Mouse (Mus musculus): ENCODE results near the gene Vwa3b.
"Not testable (repeated sequence)": the region's sequence is repeated elsewhere in the genome, so short reads cannot be mapped to it uniquely, and the experiment has no call there.

Vwa3b gene

DNA sequence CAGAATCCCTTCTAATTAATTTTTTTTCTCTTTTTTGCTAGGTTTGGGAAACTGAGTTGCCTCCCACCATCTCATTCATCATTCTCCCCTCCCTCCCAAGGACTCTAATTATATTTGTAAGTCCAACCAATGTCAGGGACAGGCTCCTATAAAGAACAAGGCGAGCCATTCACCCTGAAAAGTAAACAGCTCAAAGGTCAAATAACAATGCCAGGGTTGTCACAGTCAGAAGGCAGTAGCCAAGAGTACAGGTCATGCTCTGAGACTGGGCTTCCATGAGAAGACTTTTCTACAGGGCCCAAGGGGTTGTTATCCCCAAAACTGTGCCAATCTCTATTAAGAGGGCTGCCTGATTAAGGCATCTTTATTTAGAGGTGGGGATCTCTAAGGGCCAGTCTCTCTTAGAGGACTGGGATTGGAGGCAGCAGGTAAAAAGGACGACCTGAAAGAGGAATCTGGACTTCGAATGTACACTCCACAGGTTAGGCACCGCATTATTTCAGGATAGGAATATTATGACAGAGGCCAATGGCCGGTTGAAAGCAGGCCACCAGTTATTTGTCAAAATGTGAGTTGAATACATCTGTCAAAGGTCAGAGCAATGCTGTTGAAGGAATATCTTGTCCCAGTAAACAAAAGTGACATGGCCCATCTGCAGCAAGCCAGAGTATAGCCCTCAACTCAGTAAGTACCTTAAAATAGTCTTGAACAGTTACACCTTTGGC, at the start of gene Vwa3b:
Gene Vwa3b (plus strand): TSS at position 635 of the 725 bp plus-strand sequence.
- no peak for DNase-seq (ENCODE audit: low spot score in 2 of 2)

DNA sequence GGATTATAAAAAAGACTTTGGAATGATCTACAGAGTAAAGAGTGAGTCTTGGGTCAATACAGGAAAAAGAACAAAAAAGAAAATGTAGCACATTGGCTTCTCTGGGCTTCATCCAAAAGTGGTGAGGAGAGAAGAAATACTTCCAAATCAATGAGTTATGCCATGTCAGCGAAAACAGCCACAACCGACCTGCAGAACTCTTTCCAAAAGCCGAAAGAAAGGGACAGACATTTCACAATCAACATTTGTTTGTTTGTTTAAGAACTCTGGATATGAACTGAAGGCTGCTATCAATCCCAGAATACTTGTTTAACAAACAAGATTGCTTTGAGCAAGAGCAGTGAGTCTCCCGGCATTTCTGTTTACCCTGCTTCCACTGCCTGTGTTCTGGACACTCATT, 49.6 kb upstream of the Vwa3b start:
- DNase-seq (ENCODE audit: low spot score in 2 of 2): no peak

DNA sequence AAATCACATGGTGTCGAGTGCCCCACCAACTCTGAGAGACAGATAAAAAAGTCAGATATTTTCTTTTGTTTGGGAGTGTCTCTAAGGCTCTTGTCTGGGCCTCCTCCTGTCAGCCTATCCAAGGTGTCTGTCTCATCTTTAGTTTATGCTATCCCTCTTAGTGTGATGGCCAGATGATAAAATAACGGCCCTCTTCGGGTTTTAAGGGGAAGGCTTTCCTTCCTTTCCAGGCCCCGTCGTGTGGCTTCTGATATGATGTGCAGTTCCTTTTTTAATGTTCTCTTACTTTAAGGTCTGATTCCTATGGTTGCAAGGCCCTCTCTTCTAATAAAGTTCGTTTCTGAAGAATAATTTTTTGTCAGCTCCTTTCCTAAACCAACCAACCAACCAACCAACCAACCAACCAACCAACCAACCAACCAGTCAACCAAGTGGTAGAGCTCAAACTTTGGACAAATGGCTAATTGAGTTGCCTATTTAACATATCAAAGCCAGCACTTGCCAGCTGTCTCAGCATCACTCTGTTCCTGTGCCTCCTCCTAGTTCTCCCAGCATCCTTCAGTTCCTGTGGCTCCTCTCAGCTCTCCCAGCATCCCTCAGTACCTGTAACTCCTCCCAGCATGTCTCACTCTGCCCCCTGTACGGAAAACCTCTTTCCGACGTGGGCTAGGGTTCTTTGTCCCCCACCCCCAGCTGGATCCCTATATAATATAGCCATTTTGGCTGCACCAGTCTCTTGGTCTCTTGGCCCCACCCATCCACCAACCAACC, 44.0 kb upstream of the Vwa3b start:
- no peak for DNase-seq (ENCODE audit: low spot score in 2 of 2)

- no peak for DNase-seq (ENCODE audit: low spot score in 2 of 2)
Observed at GRCm38 (mm10) chr1:36983754-36984153, 42.6 kb upstream of the Vwa3b start.

DNA sequence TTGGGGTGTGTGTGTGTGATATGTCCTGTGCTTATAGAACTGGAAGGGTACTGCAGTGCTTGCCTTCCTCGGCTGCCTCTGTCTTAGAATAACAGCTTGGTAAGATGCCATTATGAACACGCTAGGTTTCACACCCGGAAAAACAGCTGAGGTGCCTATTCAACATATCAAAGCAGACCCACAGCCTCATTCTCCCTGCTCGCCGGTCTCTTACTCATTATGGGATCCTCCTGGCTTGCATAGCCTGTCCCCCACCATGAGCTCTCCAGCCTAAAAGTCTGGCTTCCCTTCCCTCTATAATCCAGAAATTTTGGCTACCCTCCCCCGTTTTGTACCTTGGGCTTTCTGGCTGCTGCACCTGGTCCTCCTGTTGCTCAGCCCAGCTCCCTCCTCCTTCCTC, 42.0 kb upstream of the Vwa3b start:
- no peak for DNase-seq (ENCODE audit: low spot score in 2 of 2)

- no peak for DNase-seq (ENCODE audit: low spot score in 2 of 2)
Observed at GRCm38 (mm10) chr1:36985896-36986295, 40.5 kb upstream of the Vwa3b start.

GRCm38 (mm10) chr1:36986396-36987160, 39.8 kb upstream of the Vwa3b start:
- DNase-seq (ENCODE audit: low spot score in 2 of 2): no peak

DNA sequence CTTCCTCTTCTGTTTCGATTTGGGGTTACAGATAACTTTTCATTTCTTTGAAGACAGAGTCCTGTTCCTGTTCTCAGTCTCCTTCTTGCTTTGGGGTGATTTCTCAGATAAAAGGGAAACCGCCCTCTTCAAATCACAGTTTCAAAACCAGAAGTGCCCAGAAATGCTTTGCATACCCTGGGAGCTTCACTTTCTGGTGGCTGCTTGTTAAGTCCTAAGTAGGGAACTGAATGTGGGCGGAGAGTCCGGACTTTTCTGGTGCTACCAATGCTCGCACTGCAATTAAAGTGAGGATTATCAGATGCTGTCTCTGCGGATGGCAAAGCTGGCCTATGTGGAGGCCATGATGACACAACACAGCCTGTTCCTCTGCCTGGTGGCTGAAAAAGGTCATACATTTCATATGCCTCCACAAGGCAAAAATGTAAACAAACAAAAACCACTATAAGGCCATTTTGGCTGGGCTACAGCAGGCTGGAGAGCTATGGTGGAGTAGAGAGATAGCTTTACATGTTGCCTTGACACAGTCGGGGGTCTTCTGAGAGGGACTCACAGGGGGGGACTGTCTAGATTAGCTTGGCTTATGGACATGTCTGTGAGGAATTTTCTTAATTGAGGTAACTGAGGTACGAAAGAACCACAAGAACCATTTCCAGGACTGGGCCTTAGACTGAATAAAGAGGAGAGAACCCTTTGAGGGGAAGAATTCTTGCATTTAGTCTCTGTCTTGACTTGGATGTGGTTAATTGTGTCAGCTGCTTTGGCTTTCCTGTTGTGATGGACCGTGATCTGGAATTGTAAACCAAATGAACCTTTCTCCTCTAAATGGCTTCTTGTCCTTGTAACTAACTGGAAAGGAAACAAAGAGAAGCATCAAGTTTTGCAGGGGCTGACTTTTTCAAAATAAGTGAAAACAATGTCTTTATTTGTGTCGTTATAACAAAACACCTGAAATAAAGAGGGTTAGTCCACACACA, 38.9 kb upstream of the Vwa3b start:
- DNase-seq (ENCODE audit: low spot score in 2 of 2): no peak

- DNase-seq (ENCODE audit: low spot score in 2 of 2): no peak
Observed at GRCm38 (mm10) chr1:36988161-36988560, 38.2 kb upstream of the Vwa3b start.

DNA sequence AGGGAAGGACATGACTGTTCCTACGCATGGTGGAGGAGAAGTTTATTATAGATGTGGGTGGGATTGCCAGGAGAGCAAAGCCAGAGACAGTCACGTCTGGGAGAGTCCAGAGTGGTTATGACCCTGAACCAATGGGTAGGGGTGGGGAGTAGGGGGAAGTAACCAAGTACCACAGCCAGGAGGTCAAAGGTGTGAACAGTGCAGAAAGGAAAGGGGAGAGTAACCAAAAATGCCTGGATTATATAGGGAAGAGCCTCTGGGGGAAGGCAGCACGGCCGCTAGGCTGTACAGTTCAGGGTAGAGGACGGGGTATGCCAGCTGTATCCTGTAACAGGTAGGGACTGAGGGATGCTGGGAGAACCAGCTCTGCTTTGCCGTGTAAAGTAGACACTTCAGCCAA, 37.8 kb upstream of the Vwa3b start:
- no peak for DNase-seq (ENCODE audit: low spot score in 2 of 2)

- DNase-seq (ENCODE audit: low spot score in 2 of 2): no peak
Observed at GRCm38 (mm10) chr1:36994296-36994695, 32.1 kb upstream of the Vwa3b start.

DNA sequence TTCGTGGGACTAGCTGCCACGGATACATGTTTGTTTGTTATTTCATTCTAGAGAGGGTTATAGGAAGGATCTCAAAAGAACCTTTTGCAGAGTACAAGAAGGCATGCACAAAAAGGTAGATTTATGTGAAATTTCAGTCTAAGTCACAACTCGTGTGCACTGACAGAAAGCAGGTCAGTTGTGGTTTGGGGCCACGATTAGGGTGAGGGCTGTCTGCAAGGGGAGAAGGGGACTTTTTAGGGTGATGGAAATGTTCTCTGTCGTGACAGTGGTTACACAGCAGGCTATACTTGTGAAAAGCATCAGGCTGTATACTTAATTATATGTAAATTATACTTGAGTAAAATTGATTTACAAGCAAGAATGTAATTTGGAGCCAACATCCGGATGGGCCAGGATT, 30.6 kb upstream of the Vwa3b start:
- DNase-seq (ENCODE audit: low spot score in 2 of 2): no peak

GRCm38 (mm10) chr1:36996561-36997213, 29.7 kb upstream of the Vwa3b start:
- DNase-seq (ENCODE audit: low spot score in 2 of 2): no peak

DNA sequence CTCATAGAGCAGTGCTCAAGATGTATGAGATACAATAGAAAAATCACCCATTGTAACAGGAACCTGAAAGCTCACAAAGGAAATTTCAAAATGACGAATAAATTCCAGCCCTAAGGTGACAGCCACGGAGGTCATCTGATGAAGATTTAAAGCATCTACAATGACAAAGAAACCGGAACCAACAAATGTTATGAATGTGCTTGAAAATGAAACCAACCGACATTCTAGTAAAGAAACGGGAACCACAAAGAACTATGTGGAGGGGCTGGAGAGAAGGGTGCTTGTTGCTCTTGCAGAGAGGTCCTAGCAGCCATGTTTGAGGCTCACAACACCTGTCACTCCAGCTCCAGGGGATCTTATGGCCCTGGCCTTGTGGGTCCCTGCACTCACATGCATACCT, 26.1 kb upstream of the Vwa3b start:
- no peak for DNase-seq (ENCODE audit: low spot score in 2 of 2)

GRCm38 (mm10) chr1:37001636-37002315, 24.6 kb upstream of the Vwa3b start:
- DNase-seq (ENCODE audit: low spot score in 2 of 2): no peak

GRCm38 (mm10) chr1:37002316-37003008, 23.9 kb upstream of the Vwa3b start:
- DNase-seq (ENCODE audit: low spot score in 2 of 2): no peak

DNA sequence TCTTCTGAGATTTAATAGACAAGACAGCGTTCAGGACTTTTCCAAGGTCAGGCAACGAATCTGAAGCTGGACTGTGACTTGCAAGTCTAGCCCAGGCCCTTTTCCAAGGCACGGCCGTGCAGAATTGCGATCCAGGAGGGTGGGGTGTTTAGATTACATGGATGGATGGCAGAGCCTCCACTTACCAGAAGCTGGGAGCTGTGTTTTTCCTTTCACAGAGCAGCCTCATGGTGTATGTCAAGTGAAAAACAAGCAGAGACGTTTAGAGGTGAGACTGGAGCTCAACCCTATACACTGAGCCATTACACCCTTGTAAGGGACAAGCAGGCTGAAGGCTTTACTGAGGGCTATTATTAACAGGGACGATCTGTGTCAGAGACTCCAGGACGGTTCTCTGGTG, 21.9 kb upstream of the Vwa3b start:
- no peak for DNase-seq (ENCODE audit: low spot score in 2 of 2)

DNA sequence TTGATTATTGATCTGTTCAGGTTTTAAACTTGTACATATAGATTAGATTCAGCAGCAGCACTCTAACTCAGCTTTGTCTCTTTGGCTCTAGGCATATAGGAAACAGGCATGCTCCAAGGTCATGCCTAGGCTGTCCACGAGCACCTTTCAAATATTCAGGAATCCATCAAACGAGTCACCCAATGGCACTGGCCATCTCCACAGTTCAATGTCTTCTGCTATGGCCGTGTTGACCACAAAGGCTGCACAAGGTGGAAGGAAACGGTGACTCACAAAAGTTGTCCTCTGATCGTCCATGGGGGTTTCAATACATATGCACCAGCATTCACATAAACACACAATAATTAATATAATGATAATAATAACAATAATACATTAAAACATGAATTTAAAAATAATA, 21.4 kb upstream of the Vwa3b start:
- DNase-seq (ENCODE audit: low spot score in 2 of 2): no peak

DNA sequence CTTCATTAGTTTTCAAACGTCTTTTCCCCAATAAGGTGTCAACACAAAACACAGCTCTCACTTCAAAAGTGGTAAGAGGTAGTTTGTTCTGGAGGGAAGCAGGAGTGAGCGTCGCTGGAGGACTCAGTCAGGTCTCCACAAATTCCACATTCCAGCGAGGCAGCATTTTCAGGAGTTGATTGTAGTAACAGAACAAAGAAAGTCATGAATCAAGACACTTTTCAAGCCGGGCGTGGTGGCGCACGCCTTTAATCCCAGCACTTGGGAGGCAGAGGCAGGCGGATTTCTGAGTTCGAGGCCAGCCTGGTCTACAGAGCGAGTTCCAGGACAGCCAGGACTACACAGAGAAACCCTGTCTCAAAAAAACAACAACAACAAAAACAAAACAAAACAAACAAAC, 19.9 kb upstream of the Vwa3b start:
- not testable (repeated sequence) for DNase-seq (ENCODE audit: low spot score in 2 of 2)

- DNase-seq (ENCODE audit: low spot score in 2 of 2): peak in 1 of 2 experiments; percentile 40
Observed at GRCm38 (mm10) chr1:37009880-37010279, 16.5 kb upstream of the Vwa3b start.

Measured in frontal cortex, postnatal 36 days (tissue).